Mouse (Mus musculus) gastrocnemius, adult 2 months (tissue): ENCODE results near the gene Apoa5. TPM values are rescaled to one million over a fixed set of nuclear protein-coding genes. Genes with fewer than 3 reads are reported as not detected.
A peak's percentile ranks its signal among the peaks of the same experiment; 100 is the strongest.
"Not testable (repeated sequence)": the region's sequence is repeated elsewhere in the genome, so short reads cannot be mapped to it uniquely, and the experiment has no call there.

ENCODE experiments used
- DNase-seq: peaks from one replicate; pipeline ENCODE4 v3.0.0; 2022
- H3K27ac ChIP-seq: fragments of 200-600 bp; 2 replicates; pipeline ENCODE4 v1.8.1; 2022; ENCODE audit warnings: mild to moderate bottlenecking
- H3K4me3 ChIP-seq: fragments of 200-600 bp; 2 replicates; pipeline ENCODE4 v1.8.1; 2022; ENCODE audit warnings: mild to moderate bottlenecking, moderate library complexity
- CTCF ChIP-seq: fragments of 200-600 bp; IDR thresholded peaks from 2 replicates; pipeline ENCODE4 v1.8.1; 2022; ENCODE audit warnings: antibody characterized with exemption, mild to moderate bottlenecking, moderate library complexity
- intact Hi-C: fragments of 180-260 bp; cut with DNase I; formaldehyde crosslinking; loops from one replicate; pipeline ENCODE4 v1.15.1; 2025
- total RNA-seq, 2 experiments: library from RNA; stranded (reverse); gene quantifications; 2 replicates each; pipeline ENCODE4 v1.2.3; 2021

The Apoa5 gene
- total RNA-seq, 2 experiments from 2014 or later = not detected

- peak; percentile 92 for DNase-seq
- peak; percentile 45 for TF ChIP-seq CTCF
- Histone ChIP-seq H3K4me3 (peak within 1 kb of the TSS; percentile 99), H3K27ac (peak within 1 kb of the TSS; percentile 88)
- intact Hi-C loops = no loop called here
Measured at GRCm38 (mm10) chr9:46272677-46273454, 4.4 kb downstream of the Apoa5 start, which contains the start of gene Zpr1. TSS of gene Zpr1 (plus strand) at chr9:46273064.

- peak overlapping the region; percentile 99; the same call in 1 of the 2 replicates for H3K4me3 ChIP-seq
- TF ChIP-seq CTCF = no peak
- no peak overlapping the region for H3K27ac ChIP-seq
- DNase-seq = no peak
- intact Hi-C loops = no loop called here
Measured at GRCm38 (mm10) chr9:46274494-46274893, 6.1 kb downstream of the Apoa5 start.

- Histone ChIP-seq H3K27ac (peak within 1 kb of the TSS; percentile 89), H3K4me3 (peak within 1 kb of the TSS; percentile 88)
- DNase-seq = peak; percentile 94
- intact Hi-C loops = no loop called here
- peak; percentile 56 for TF ChIP-seq CTCF
Measured at GRCm38 (mm10) chr9:46282631-46283436, 14.4 kb downstream of the Apoa5 start, which contains the start of gene Bud13. TSS of gene Bud13 (plus strand) at chr9:46283008.

GRCm38 (mm10) chr9:46298381-46298780 lies 29.9 kb downstream of the Apoa5 start:
- intact Hi-C loops = no loop called here
- TF ChIP-seq CTCF = no peak
- Histone ChIP-seq H3K27ac (peak overlapping the region; percentile 48; the same call in 1 of the 2 replicates), H3K4me3 (no peak overlapping the region)
- DNase-seq = peak; percentile 39

- peak; percentile 96; the same call in 1 of the 2 replicates for TF ChIP-seq CTCF
- H3K4me3 ChIP-seq = no peak overlapping the region
- peak; percentile 35 for DNase-seq
- no peak overlapping the region for H3K27ac ChIP-seq
- intact Hi-C loops = no loop called here
Measured at GRCm38 (mm10) chr9:46302142-46302541, 33.7 kb downstream of the Apoa5 start.

- Histone ChIP-seq H3K27ac (no peak overlapping the region), H3K4me3 (no peak overlapping the region)
- peak; percentile 47 for TF ChIP-seq CTCF
- DNase-seq = no peak
- intact Hi-C loops = no loop called here
Measured at GRCm38 (mm10) chr9:46309121-46309520, 40.7 kb downstream of the Apoa5 start.

- intact Hi-C loops = no loop called here
- H3K4me3 ChIP-seq = no peak overlapping the region
- DNase-seq = peak; percentile 69
- no peak overlapping the region for H3K27ac ChIP-seq
- TF ChIP-seq CTCF = peak; percentile 97
Measured at GRCm38 (mm10) chr9:46314507-46314906, 46.1 kb downstream of the Apoa5 start.

GRCm38 (mm10) chr9:46314921-46315320 lies 46.5 kb downstream of the Apoa5 start:
- DNase-seq = no peak
- intact Hi-C loops = no loop called here
- no peak for TF ChIP-seq CTCF
- no peak overlapping the region for H3K27ac ChIP-seq
- no peak overlapping the region for H3K4me3 ChIP-seq

- Histone ChIP-seq H3K27ac (no peak overlapping the region), H3K4me3 (no peak overlapping the region)
- intact Hi-C loops = no loop called here
- DNase-seq = no peak
- TF ChIP-seq CTCF = no peak
Measured at GRCm38 (mm10) chr9:46315807-46316365, 47.5 kb downstream of the Apoa5 start.

GRCm38 (mm10) chr9:46316388-46316787 lies 48.0 kb downstream of the Apoa5 start:
- intact Hi-C loops = no loop called here
- Histone ChIP-seq H3K27ac (no peak overlapping the region), H3K4me3 (no peak overlapping the region)
- TF ChIP-seq CTCF = no peak
- DNase-seq = no peak

- Histone ChIP-seq H3K4me3 (no peak overlapping the region), H3K27ac (no peak overlapping the region)
- DNase-seq = no peak
- intact Hi-C loops = no loop called here
- no peak for TF ChIP-seq CTCF
Measured at GRCm38 (mm10) chr9:46316909-46317308, 48.5 kb downstream of the Apoa5 start.

- no peak for TF ChIP-seq CTCF
- intact Hi-C loops = no loop called here
- no peak for DNase-seq
- no peak overlapping the region for H3K27ac ChIP-seq
- H3K4me3 ChIP-seq = no peak overlapping the region
Measured at GRCm38 (mm10) chr9:46317957-46318356, 49.5 kb downstream of the Apoa5 start.

- H3K4me3 ChIP-seq, H3K27ac ChIP-seq, DNase-seq, intact Hi-C loops: not testable (repeated sequence)
Measured at GRCm38 (mm10) chr9:46319886-46320285, 51.5 kb downstream of the Apoa5 start, which contains the start of gene 4931429L15Rik. TSS of gene 4931429L15Rik (minus strand) at chr9:46319986.
